Mouse (Mus musculus) lung, postnatal 36 days (tissue): ENCODE measurements around the gene 4930522H14Rik.

Source experiments
- DNase-seq: peaks from one replicate; pipeline ENCODE4 v3.0.0; 2022; ENCODE audit warnings: mixed read lengths

4930522H14Rik gene

GRCm38 (mm10) chr4:109475078-109475477 is 56.0 kb downstream of the 4930522H14Rik start:
- no peak for DNase-seq

- no peak for DNase-seq
These were observed 58.5 kb downstream of the 4930522H14Rik start for GRCm38 (mm10) chr4:109472566-109472965.

DNA sequence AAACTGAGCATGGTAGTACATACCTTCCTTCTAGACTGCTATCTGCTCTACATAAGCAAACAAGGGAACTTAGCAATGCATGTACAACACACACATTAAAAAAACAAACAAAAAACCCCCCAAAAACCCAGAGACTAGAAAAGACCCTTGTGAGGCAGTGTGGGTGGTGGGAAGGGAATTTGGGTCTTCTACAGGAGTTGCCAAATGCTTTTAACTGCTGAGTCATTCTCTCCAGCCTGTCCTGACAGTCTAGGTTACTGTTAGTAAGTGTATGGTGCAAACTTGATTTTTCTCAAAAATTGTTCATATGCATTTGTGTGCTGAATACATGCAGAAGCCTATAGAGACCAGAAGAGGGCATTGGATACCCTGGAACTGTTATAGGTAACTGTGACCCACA is 59.5 kb downstream of the 4930522H14Rik start:
- DNase-seq = no peak

- no peak for DNase-seq
These were observed 63.4 kb downstream of the 4930522H14Rik start for GRCm38 (mm10) chr4:109467687-109468086.

DNA sequence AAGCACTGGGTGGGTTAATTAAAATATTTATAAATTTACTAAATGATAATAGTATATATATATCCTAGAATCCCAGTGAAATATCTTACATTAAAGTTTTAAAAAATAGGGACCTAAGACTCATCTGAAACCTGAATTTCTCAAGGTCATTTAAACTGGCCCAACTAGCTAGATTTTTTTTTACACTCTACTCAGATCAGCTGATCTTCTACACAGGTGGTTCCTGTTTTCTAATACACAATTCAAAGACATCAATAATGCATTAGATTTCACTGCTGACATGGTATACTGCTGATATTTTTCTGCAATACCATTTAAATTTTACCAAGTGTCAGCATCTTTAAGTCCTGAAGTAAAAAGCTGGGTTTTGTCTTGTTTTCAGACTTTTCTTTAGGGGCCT is 67.2 kb downstream of the 4930522H14Rik start:
- no peak for DNase-seq

DNA sequence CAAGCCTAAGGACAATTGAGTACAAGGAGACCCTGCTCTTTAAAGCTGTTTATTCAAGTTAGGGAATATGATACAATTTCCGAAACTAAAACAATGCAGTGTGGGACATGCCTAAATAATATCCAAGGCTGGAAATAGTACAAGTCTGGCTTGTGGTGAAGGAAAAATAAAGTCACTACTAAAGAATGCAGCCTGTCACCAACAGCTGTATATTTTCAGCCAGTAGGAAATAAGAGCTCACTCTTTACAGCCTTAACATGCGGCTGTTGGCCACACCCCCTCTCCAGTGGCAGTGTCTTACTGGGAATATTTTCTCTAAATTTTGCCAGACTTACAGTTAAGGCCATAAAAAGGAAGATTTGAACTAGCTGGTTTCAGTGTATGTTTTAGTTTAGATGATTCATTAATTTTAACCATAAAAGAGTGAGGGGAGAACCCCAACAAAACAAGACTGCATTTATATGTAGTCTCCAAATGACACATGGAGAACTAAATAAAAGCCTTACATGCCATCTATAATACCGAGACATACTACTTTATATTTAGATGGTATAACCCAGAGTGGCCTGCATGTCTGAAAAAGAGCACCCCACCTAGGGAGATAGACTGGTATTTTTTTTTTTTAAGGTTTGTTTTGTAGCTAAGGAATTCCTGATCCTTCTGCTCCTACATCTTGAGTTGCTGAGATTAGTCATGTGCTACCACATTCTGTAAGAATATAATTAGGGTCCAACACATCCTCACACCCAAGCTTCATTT is 70.5 kb downstream of the 4930522H14Rik start:
- DNase-seq = peak; percentile 78

DNA sequence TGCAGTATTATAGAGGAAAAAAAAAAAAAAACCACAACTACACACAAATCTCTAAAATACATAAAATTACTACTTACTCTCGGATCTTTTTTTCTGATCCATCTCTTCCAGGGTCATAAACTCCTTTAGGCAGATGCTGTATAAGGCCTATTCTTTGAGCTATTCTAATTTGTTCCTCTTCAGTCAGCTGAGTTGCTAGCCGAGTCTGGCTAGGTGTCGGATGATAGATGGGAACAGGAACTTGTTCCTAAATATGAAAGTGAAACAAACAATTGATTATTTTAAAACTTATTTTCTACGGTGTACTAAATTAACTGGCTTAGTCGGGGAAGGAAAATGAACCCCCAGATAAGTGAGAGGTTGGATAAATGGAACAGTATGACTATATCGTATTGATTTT is 74.3 kb downstream of the 4930522H14Rik start:
- no peak for DNase-seq
